Mouse (Mus musculus) C2C12 (cell line): ENCODE measurements around the gene Gm10959.

Experiments used
- CTCF ChIP-seq: IDR thresholded peaks from one replicate; pipeline ENCODE4 v1.5.1; 2011; ENCODE audit not compliant: control insufficient read depth, insufficient read depth, insufficient read length
- MAX ChIP-seq: IDR thresholded peaks from one replicate; pipeline ENCODE4 v1.6.1; 2011; ENCODE audit warnings: mild to moderate bottlenecking, control low read depth
- USF1 ChIP-seq: IDR thresholded peaks from one replicate; pipeline ENCODE4 v1.6.1; 2011; ENCODE audit warnings: low read depth, mild to moderate bottlenecking, control low read depth, moderate library complexity

GRCm38 (mm10) chr3:122916191-122916680 is 2.9 kb downstream of the Gm10959 start:
- TF ChIP-seq USF1 = no peak
- no peak for TF ChIP-seq CTCF
- no peak for TF ChIP-seq MAX
